Mouse (Mus musculus) MEL (cell line): Measurements from ENCODE around the gene Man1c1. TPM values are rescaled to one million over a fixed set of nuclear protein-coding genes. Genes with fewer than 3 reads are reported as not detected.

ENCODE experiments used
- DNase-seq: peaks from one replicate; pipeline ENCODE4 v3.0.0; 2011; ENCODE audit warnings: low read depth, low spot score
- H3K27ac ChIP-seq: 2 replicates; pipeline ENCODE4 v1.5.1; 2012; ENCODE audit warnings: low read depth, mild to moderate bottlenecking, control low read depth, low read length, moderate library complexity; ENCODE audit not compliant: control insufficient read depth
- H3K27me3 ChIP-seq, 2 experiments: fragments of 150-350 bp in 1 of 2; sonication (generic) in 1 of 2; 2 replicates each; pipeline ENCODE4 v1.6.1; 2012; ENCODE audit warnings: low read length in 2 of 2, mild to moderate bottlenecking in 2 of 2, improper control_type of control experiment in 1 of 2, moderate library complexity in 1 of 2; ENCODE audit not compliant: insufficient read depth in 2 of 2, control insufficient read depth in 1 of 2
- H3K36me3 ChIP-seq, 2 experiments: 2 replicates each; pipeline ENCODE4 v1.6.1; 2012 to 2014; ENCODE audit warnings: low read length in 2 of 2, improper control_type of control experiment in 1 of 2, inconsistent platforms in 1 of 2, mild to moderate bottlenecking in 1 of 2; ENCODE audit not compliant: insufficient read depth in 2 of 2, control insufficient read depth in 1 of 2
- H3K4me1 ChIP-seq, 2 experiments: fragments of 150-350 bp in 1 of 2; sonication (generic) in 1 of 2; 2 replicates each; pipeline ENCODE4 v1.6.1; 2012; ENCODE audit warnings: low read length in 2 of 2, improper control_type of control experiment in 1 of 2, mild to moderate bottlenecking in 1 of 2; ENCODE audit not compliant: insufficient read depth in 2 of 2, control insufficient read depth in 1 of 2
- H3K4me3 ChIP-seq, 2 experiments: fragments of 150-350 bp in 1 of 2; sonication (generic) in 1 of 2; 2 replicates each; pipeline ENCODE4 v1.5.1; 2012; ENCODE audit warnings: low read depth in 2 of 2, low read length in 2 of 2, mild to moderate bottlenecking in 2 of 2, moderate library complexity in 2 of 2, control low read depth in 1 of 2, improper control_type of control experiment in 1 of 2; ENCODE audit not compliant: control insufficient read depth in 1 of 2, insufficient read depth in 1 of 2
- H3K79me2 ChIP-seq: 2 replicates; pipeline ENCODE4 v1.6.1; 2012; ENCODE audit warnings: mild to moderate bottlenecking, low read length, moderate library complexity; ENCODE audit not compliant: control insufficient read depth, poor library complexity, insufficient read depth
- H3K9ac ChIP-seq: 2 replicates; pipeline ENCODE4 v1.6.1; 2012; ENCODE audit warnings: low read depth, mild to moderate bottlenecking, control low read depth, low read length, moderate library complexity; ENCODE audit not compliant: control insufficient read depth, poor library complexity, severe bottlenecking
- H3K9me3 ChIP-seq: fragments of 150-350 bp; sonication (generic); replicated peaks from 2 replicates; pipeline ENCODE4 v1.6.1; 2012; ENCODE audit warnings: mild to moderate bottlenecking, low read length, improper control_type of control experiment, moderate library complexity; ENCODE audit not compliant: insufficient read depth
- CHD1 ChIP-seq: IDR thresholded peaks from 2 replicates; pipeline ENCODE4 v1.6.1; 2012; ENCODE audit warnings: low read depth, mild to moderate bottlenecking, inconsistent platforms, low read length, improper control_type of control experiment
- E2F4 ChIP-seq: IDR thresholded peaks from 2 replicates; pipeline ENCODE4 v1.6.1; 2011; ENCODE audit warnings: low read depth, low read length, improper control_type of control experiment, borderline replicate concordance
- EP300 ChIP-seq, 2 experiments: IDR thresholded peaks; 2 replicates each; pipeline ENCODE4 v1.6.1; 2011; ENCODE audit warnings: improper control_type of control experiment in 2 of 2, low read length in 2 of 2, low read depth in 1 of 2, mild to moderate bottlenecking in 1 of 2
- ETS1 ChIP-seq: IDR thresholded peaks from 2 replicates; pipeline ENCODE4 v1.6.1; 2012; ENCODE audit warnings: low read depth, mild to moderate bottlenecking, inconsistent platforms, low read length, improper control_type of control experiment, moderate library complexity
- GABPA ChIP-seq: IDR thresholded peaks from 2 replicates; pipeline ENCODE4 v1.6.1; 2012; ENCODE audit warnings: low read depth, mild to moderate bottlenecking, inconsistent platforms, low read length, improper control_type of control experiment, moderate library complexity
- GATA1 ChIP-seq: IDR thresholded peaks from 2 replicates; pipeline ENCODE4 v1.6.1; 2011; ENCODE audit warnings: low read depth, low read length, improper control_type of control experiment
- HCFC1 ChIP-seq: IDR thresholded peaks from 2 replicates; pipeline ENCODE4 v1.6.1; 2012; ENCODE audit warnings: low read depth, mild to moderate bottlenecking, inconsistent platforms, low read length, improper control_type of control experiment, moderate library complexity
- JUND ChIP-seq: IDR thresholded peaks from 2 replicates; pipeline ENCODE4 v1.6.1; 2011; ENCODE audit warnings: low read depth, mild to moderate bottlenecking, improper control_type of control experiment, low read length
- MAFK ChIP-seq: IDR thresholded peaks from 2 replicates; pipeline ENCODE4 v1.6.1; 2011; ENCODE audit warnings: low read depth, mild to moderate bottlenecking, low read length, improper control_type of control experiment, borderline replicate concordance
- MEF2A ChIP-seq: IDR thresholded peaks from 2 replicates; pipeline ENCODE4 v1.6.1; 2014; ENCODE audit warnings: low read depth, mild to moderate bottlenecking, inconsistent platforms, low read length, improper control_type of control experiment; ENCODE audit not compliant: poor library complexity, insufficient replicate concordance, severe bottlenecking; ENCODE audit errors: extremely low read depth
- MXI1 ChIP-seq: IDR thresholded peaks from 2 replicates; pipeline ENCODE4 v1.6.1; 2011; ENCODE audit warnings: mild to moderate bottlenecking, low read depth, low read length, improper control_type of control experiment
- MYB ChIP-seq: IDR thresholded peaks from 2 replicates; pipeline ENCODE4 v1.6.1; 2011; ENCODE audit warnings: mild to moderate bottlenecking, low read depth, low read length, improper control_type of control experiment
- MYC ChIP-seq: IDR thresholded peaks from 2 replicates; pipeline ENCODE4 v1.6.1; 2011; ENCODE audit warnings: low read depth, mild to moderate bottlenecking, low read length, improper control_type of control experiment, moderate library complexity
- POLR2A ChIP-seq, 2 experiments: IDR thresholded peaks; 2 replicates each; pipeline ENCODE4 v1.6.1; 2011 to 2012; ENCODE audit warnings: low read length in 2 of 2, mild to moderate bottlenecking in 2 of 2, control low read depth in 1 of 2, improper control_type of control experiment in 1 of 2, low read depth in 1 of 2, moderate library complexity in 1 of 2; ENCODE audit not compliant: control insufficient read depth in 1 of 2, insufficient read depth in 1 of 2, poor library complexity in 1 of 2
- POLR2AphosphoS5 ChIP-seq: IDR thresholded peaks from 2 replicates; pipeline ENCODE4 v1.6.1; 2012; ENCODE audit warnings: low read depth, borderline replicate concordance, mild to moderate bottlenecking, inconsistent platforms, low read length, moderate library complexity, mixed read lengths
- RAD21 ChIP-seq: IDR thresholded peaks from 2 replicates; pipeline ENCODE4 v1.6.1; 2011; ENCODE audit warnings: mild to moderate bottlenecking, low read depth, low read length, improper control_type of control experiment
- SIN3A ChIP-seq: IDR thresholded peaks from 2 replicates; pipeline ENCODE4 v1.6.1; 2012; ENCODE audit warnings: low read length, improper control_type of control experiment, inconsistent platforms
- TBP ChIP-seq: IDR thresholded peaks from 2 replicates; pipeline ENCODE4 v1.8.0; 2011; ENCODE audit warnings: low read depth, low read length, improper control_type of control experiment
- TCF12 ChIP-seq: IDR thresholded peaks from 2 replicates; pipeline ENCODE4 v1.6.1; 2014; ENCODE audit warnings: low read depth, mild to moderate bottlenecking, inconsistent platforms, low read length, improper control_type of control experiment, moderate library complexity
- UBTF ChIP-seq: IDR thresholded peaks from 2 replicates; pipeline ENCODE4 v1.6.1; 2012; ENCODE audit warnings: low read depth, mild to moderate bottlenecking, inconsistent platforms, low read length, improper control_type of control experiment, moderate library complexity, borderline replicate concordance; ENCODE audit not compliant: insufficient read depth
- USF1 ChIP-seq: IDR thresholded peaks from 2 replicates; pipeline ENCODE4 v1.6.1; 2014; ENCODE audit warnings: low read depth, mild to moderate bottlenecking, inconsistent platforms, low read length, improper control_type of control experiment, moderate library complexity
- USF2 ChIP-seq, 2 experiments: IDR thresholded peaks; 2 replicates each; pipeline ENCODE4 v1.6.1; 2011 to 2012; ENCODE audit warnings: improper control_type of control experiment in 2 of 2, low read length in 2 of 2, borderline replicate concordance in 1 of 2, inconsistent platforms in 1 of 2, low read depth in 1 of 2, mild to moderate bottlenecking in 1 of 2; ENCODE audit not compliant: insufficient read depth in 1 of 2
- ZC3H11A ChIP-seq: IDR thresholded peaks from 2 replicates; pipeline ENCODE4 v1.6.1; 2012; ENCODE audit warnings: low read depth, mild to moderate bottlenecking, inconsistent platforms, low read length, improper control_type of control experiment
- ZKSCAN1 ChIP-seq: IDR thresholded peaks from 2 replicates; pipeline ENCODE4 v1.6.1; 2012; ENCODE audit warnings: low read depth, mild to moderate bottlenecking, inconsistent platforms, low read length, improper control_type of control experiment, moderate library complexity
- ZMIZ1 ChIP-seq: IDR thresholded peaks from 2 replicates; pipeline ENCODE4 v1.6.1; 2012; ENCODE audit warnings: low read depth, mild to moderate bottlenecking, inconsistent platforms, low read length, improper control_type of control experiment, moderate library complexity
- ZNF384 ChIP-seq: IDR thresholded peaks from 2 replicates; pipeline ENCODE4 v1.6.1; 2012; ENCODE audit warnings: low read depth, mild to moderate bottlenecking, inconsistent platforms, low read length, improper control_type of control experiment
- polyA plus RNA-seq, 2 experiments: library from polyadenylated mRNA; stranded (reverse) in 1 of 2; unstranded in 1 of 2; fragments of >175 nt in 1 of 2; fragments of >200 nt in 1 of 2; gene quantifications; 2 replicates each; pipeline versions ENCODE4 v1.2.1 to v1.2.4; 2012; ENCODE audit warnings: low replicate concordance in 2 of 2, low read depth in 1 of 2; ENCODE audit not compliant: insufficient read length in 2 of 2, insufficient read depth in 1 of 2, missing spikeins in 1 of 2
- total RNA-seq: library from RNA; depleted of rRNA; stranded (reverse); fragments of 300-350 nt; gene quantifications from 2 replicates; pipeline ENCODE4 v1.2.3, GENCODE M21; 2012

Gene Man1c1
- total and polyA plus RNA-seq, 3 experiments = 1.9 to 5.2 TPM; not detected in 1

GRCm38 (mm10) chr4:134543261-134543660 is 160.8 kb downstream of the Man1c1 start (continued):
- no peak for TF ChIP-seq E2F4
- peak; percentile 83 for TF ChIP-seq ZC3H11A
- TF ChIP-seq MXI1 = no peak
- TF ChIP-seq UBTF = no peak
- no peak for TF ChIP-seq ZMIZ1
- TF ChIP-seq RAD21 = peak; percentile 99
- no peak for TF ChIP-seq POLR2A (IDR thresholded peaks at IDR 0.05; ENCODE audit: control insufficient read depth in 1 of 2, insufficient read depth in 1 of 2, low read depth in 1 of 2, low read length in 2 of 2, poor library complexity in 1 of 2)
- no peak for TF ChIP-seq MAFK
- TF ChIP-seq HCFC1 = no peak
- TF ChIP-seq GATA1 = no peak
- TF ChIP-seq USF2 (IDR thresholded peaks at IDR 0.05; ENCODE audit: borderline replicate concordance in 1 of 2, insufficient read depth in 1 of 2, low read depth in 1 of 2, low read length in 2 of 2) = no peak
- no peak for TF ChIP-seq MEF2A
- TF ChIP-seq POLR2AphosphoS5 = no peak

GRCm38 (mm10) chr4:134542726-134543125 is 161.4 kb downstream of the Man1c1 start:
- TF ChIP-seq EP300 (IDR thresholded peaks at IDR 0.05; ENCODE audit: low read depth in 1 of 2, low read length in 2 of 2) = no peak
- no peak for TF ChIP-seq USF1
- TF ChIP-seq JUND = no peak
- TF ChIP-seq MYB = no peak
- TF ChIP-seq TCF12 = no peak
- no peak overlapping the region for H3K27ac ChIP-seq
- H3K79me2 ChIP-seq = no peaks in the 10 kb centered on the region
- H3K4me3 ChIP-seq = no peak overlapping the region
- no peaks in the 10 kb centered on the region for H3K27me3 ChIP-seq
- H3K4me1 ChIP-seq = peaks cover 0 to 6% of the 10 kb centered on the region in 2 experiments; a peak in 1 of 4 replicates
- H3K36me3 ChIP-seq = no peaks in the 10 kb centered on the region
- no peaks in the 10 kb centered on the region for H3K9me3 ChIP-seq
- no peak for DNase-seq
- H3K9ac ChIP-seq = no peak overlapping the region

GRCm38 (mm10) chr4:134538997-134539580 is 165.0 kb downstream of the Man1c1 start:
- H3K36me3 ChIP-seq = peaks cover 0 to 3% of the 10 kb centered on the region in 2 experiments; a peak in 1 of 4 replicates
- H3K4me3 ChIP-seq = no peak overlapping the region
- no peaks in the 10 kb centered on the region for H3K9me3 ChIP-seq
- no peaks in the 10 kb centered on the region; a peak in 1 of 4 replicates for H3K4me1 ChIP-seq
- peaks cover 9% of the 10 kb centered on the region for H3K79me2 ChIP-seq
- no peaks in the 10 kb centered on the region for H3K27me3 ChIP-seq
- TF ChIP-seq CHD1 (no peak), ETS1 (no peak), ZNF384 (no peak), MYC (no peak), ZMIZ1 (no peak), GABPA (no peak), POLR2A (IDR thresholded peaks at IDR 0.05; ENCODE audit: control insufficient read depth in 1 of 2, insufficient read depth in 1 of 2, low read depth in 1 of 2, low read length in 2 of 2, poor library complexity in 1 of 2) (no peak), TBP (no peak), MEF2A (no peak), ZKSCAN1 (no peak), SIN3A (no peak)
- H3K9ac ChIP-seq = no peak overlapping the region
- H3K27ac ChIP-seq = no peak overlapping the region
- no peak for DNase-seq
